Mouse (Mus musculus): Measurements from ENCODE around the gene Rhox10.
"Not testable (repeated sequence)": the region's sequence is repeated elsewhere in the genome, so short reads cannot be mapped to it uniquely, and the experiment has no call there.

The Rhox10 gene

DNA sequence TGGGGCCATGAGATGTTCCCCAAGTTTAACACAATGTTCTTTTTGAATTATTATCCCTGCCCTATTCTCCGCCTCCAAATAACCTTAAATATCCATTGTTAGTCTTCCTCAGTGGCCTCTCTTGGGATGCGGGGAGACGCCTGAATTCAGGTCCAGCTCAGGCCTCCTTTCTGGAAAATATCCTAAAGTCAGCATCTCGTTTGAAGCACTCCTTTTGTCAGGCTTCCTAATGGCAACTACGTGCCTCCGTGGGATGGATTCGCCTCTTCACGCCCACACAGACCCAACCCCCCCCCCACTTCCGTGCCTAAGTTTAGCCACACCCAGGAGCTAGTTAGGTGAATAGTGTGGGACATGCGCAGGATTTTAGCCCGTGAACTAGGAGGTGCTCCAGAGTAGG lies at the start of gene Rhox10:
Gene Rhox10 (plus strand): TSS at position 301 of the 400 bp plus-strand sequence.
- DNase-seq (ENCODE audit: low read depth, low spot score) = no peak

DNA sequence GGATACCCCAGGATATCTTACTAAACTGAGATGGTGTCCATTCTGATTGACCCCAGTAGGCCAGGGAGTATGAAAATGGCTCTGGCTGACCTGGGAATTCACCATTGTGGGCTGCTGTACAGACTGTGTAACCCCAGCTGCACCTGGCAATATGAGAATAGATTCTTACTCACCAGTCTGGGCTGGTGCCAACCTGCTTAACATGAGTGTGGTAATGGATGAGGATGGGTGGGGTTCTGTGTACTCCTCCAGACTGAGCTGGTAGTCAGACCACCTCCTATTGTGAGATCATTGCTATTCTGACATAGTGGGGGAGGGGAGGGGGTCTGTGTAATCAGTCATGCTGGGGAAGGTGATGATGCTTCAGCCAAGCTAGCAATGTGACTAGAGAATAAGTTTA lies 47.7 kb upstream of the Rhox10 start, which contains the start of gene Btg1-ps1:
Gene Btg1-ps1 (minus strand): TSS at position 219 of the 400 bp plus-strand sequence.
- not testable (repeated sequence) for DNase-seq (ENCODE audit: low read depth, low spot score)

DNA sequence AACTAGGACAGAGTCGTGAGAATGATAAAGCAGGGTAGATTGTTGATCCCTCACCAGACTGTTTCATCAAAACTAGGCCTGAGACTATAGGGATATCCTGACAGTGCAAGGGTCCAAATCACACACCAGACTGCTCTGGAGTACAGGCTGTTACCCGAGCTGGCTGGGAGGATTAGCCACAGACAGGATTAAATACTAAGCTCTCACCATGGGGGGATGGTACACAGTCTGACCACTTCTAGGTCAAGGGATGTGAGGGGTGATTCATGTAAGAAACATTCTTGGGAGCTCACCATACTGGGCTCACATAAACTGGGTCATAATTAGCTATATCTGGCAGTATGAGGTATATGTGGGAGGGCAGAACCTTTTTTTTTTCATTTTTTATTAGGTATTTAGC lies 32.4 kb upstream of the Rhox10 start:
- DNase-seq (ENCODE audit: low read depth, low spot score) = no peak

DNA sequence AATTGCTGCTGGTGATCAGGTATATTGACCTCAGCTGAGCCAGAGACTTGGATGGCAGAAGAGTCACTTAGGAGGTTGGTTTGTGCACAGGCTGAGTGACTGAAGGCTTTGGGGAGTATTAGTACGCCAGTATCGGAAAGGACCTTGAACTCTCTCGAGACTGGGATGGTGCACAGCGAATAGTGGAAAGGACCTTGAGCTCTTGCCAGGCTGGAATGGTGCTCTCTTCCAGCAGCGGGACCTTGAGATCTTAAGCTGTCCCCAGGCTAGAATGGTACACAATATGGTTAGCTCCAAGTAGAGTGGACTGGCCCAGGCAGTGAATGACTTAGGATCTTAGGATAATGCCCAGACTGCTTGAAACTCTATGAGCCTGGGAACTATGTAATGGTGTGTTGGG lies 26.6 kb upstream of the Rhox10 start:
- no peak for DNase-seq (ENCODE audit: low read depth, low spot score)

DNA sequence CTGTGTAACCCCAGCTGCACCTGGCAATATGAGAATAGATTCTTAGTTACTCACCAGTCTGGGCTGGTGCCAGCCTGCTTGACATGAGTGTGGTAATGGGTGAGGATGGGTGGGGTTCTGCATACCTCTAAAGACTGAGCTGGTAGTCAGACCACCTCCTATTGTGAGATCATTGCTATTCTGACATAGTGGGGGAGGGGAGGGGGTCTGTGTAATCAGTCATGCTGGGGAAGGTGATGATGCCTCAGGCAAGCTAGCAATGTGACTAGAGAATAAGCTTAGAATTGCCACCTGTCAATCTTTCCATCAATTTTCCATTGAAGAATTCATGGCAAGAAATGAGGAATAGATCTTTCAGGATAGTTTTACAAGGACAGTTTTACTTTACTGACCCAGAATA lies 23.3 kb upstream of the Rhox10 start, which contains the start of gene Btg1-ps2:
Gene Btg1-ps2 (minus strand): TSS at position 101 of the 400 bp plus-strand sequence.
- DNase-seq (ENCODE audit: low read depth, low spot score) = not testable (repeated sequence)

DNA sequence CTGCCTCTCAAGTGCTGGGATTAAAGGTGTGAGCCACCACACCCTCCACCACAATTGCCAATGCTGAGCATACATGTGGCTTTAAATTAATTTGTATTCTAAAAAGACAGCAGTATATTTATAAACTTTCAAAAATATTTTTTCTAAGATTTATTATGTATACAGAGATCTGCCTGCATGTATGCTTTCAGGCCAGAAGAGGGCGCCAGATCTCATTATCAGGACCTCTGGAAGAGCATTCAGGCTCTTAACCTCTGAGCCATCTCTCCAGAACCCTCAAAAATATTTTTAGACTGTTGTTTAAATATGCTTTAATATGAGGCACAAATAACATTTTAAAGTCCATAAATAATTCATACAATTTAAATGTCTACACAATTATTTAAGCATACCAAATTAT lies 4.7 kb upstream of the Rhox10 start:
- no peak for DNase-seq (ENCODE audit: low read depth, low spot score)

DNA sequence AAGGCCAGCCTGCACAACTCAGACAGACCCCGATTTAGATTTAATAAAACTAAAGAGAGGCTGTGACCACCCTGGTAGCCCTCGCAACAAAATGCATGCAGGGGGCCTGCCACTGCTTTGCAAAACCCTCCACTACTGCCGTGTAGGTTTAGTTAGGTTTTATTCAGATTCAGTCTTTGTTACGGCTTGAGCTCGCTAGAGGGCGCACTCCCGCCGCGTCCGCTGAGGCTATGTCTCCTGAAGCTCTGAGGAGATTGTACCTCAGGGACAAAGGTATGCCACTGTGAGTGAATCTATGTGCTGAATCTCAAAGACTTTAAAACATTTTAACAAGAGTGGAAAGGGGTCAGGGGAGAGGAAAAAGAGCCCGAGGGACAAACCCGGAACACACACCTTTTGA lies 18.0 kb downstream of the Rhox10 start:
- DNase-seq (ENCODE audit: low read depth, low spot score) = peak; percentile 5

DNA sequence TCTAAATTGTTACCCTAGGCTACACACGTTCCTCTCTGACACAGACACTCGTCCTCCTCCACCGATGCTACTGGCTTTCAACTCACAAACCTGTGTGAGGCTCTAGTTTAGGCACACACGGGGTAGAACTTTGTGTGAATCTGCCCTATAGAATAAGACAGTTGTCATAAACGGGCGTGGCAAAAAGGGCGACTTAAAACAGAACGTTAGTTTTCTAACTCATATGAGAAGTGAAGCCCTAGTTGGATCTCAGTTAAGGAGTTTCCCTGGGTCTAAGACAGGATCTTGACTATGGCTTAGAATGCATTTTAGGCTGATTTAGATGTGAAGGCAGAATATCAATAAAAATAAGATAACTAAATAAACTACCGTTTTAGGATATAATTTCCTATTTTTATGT lies 18.8 kb downstream of the Rhox10 start, which contains the start of gene Rhox11:
Gene Rhox11 (minus strand): TSS at position 101 of the 400 bp plus-strand sequence.
- no peak for DNase-seq (ENCODE audit: low read depth, low spot score)

DNA sequence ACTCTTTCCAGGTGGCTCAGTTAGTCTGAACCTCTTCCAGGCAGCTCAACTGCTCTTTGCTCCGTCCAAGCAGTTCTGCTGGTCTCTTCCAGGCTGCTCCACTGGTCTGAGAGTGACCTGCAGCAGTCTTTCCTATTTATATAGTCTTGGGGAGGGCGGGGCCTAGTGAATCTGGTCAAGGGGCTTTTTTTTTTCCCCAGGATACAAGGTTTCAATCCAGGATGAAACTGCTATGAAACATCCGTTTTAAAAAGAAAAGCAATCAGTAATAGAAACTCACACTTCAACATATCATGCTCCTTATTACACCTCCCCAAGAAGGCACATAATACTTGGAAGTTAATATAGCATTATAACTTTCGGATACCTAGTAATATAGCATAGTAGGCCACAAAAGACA lies 44.5 kb downstream of the Rhox10 start, which contains the start of gene Rhox12:
Gene Rhox12 (minus strand): TSS at position 101 of the 400 bp plus-strand sequence.
- no peak for DNase-seq (ENCODE audit: low read depth, low spot score)

DNA sequence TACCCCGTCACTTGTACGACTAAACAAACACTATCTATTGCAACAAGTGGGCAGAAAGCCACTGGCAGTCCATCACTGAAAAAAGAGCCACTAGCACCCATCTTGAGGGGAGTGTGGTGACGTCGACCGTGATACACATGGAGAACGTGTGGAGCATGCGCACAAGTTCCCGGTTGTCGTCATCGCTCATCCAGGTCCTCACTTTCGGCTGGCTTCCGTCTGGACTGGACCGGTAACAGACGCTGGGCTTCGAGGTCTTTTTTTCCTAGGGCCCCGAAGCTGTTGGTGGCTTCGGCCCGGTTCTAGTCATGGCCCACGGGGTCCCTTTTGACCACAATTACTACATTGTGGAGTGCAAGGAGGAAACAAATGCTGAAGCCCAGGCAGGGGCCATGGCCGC lies 54.7 kb downstream of the Rhox10 start, which contains the start of gene Rhox13:
Gene Rhox13 (plus strand): TSS at position 238 of the 400 bp plus-strand sequence.
- DNase-seq (ENCODE audit: low read depth, low spot score) = no peak
